Mouse (Mus musculus) gastrocnemius, postnatal 4 days (tissue): ENCODE measurements around the gene Rab32. TPM values are rescaled to one million over a fixed set of nuclear protein-coding genes. Genes with fewer than 3 reads are reported as not detected.
"Not testable (repeated sequence)": the region's sequence is repeated elsewhere in the genome, so short reads cannot be mapped to it uniquely, and the experiment has no call there.

Experiments used
- DNase-seq, 2 experiments: peaks; one replicate each; pipeline ENCODE4 v3.0.0; 2021 to 2022; ENCODE audit warnings: low spot score in 2 of 2, mixed read lengths in 2 of 2
- long read RNA-seq, 2 experiments: library from polyadenylated mRNA; stranded (forward); transcript quantifications; one replicate each; pipeline ENCODE4 v2.0.0; 2021
- total RNA-seq, 2 experiments: library from RNA; stranded (reverse); gene quantifications; 2 replicates each; pipeline ENCODE4 v1.2.3; 2021

Gene Rab32
- 1 to 10 TPM; 5.5 to 6.0 TPM for total RNA-seq
- long read RNA-seq, experiment 1, transcript Rab32-201 (3 exons, 2,149 nt): major isoform, 11 of 15 reads
- long read RNA-seq, experiment 1, partial matches to known transcripts: 3 of 15 reads
- long read RNA-seq, experiment 1, other reads (novel, unspliced or antisense): 0 of 15 reads
- long read RNA-seq, experiment 2, partial matches to known transcripts: 0 of 6 reads
- long read RNA-seq, experiment 2, other reads (novel, unspliced or antisense): 3 of 6 reads

GRCm38 (mm10) chr10:10557570-10558336, at the start of gene Rab32:
Gene Rab32, minus strand, starts transcription at chr10:10558265.
- peak; percentile 93 for DNase-seq

GRCm38 (mm10) chr10:10600771-10601170, 42.7 kb upstream of the Rab32 start:
- DNase-seq: no peak

GRCm38 (mm10) chr10:10597495-10597894, 39.4 kb upstream of the Rab32 start:
- not testable (repeated sequence) for DNase-seq

- DNase-seq: no peak
These were observed 22.7 kb upstream of the Rab32 start for GRCm38 (mm10) chr10:10580811-10581210.

GRCm38 (mm10) chr10:10579821-10580220, 21.8 kb upstream of the Rab32 start:
- DNase-seq: no peak

GRCm38 (mm10) chr10:10558337-10558711, 259 bp upstream of the Rab32 start:
- no peak for DNase-seq

- DNase-seq: peak in 1 of 2 experiments; percentile 36
These were observed 980 bp downstream of the Rab32 start for GRCm38 (mm10) chr10:10557085-10557484.

GRCm38 (mm10) chr10:10555676-10556075, 2.4 kb downstream of the Rab32 start:
- no peak for DNase-seq

- DNase-seq: no peak
These were observed 2.8 kb downstream of the Rab32 start for GRCm38 (mm10) chr10:10555221-10555620.

- DNase-seq: no peak
These were observed 7.9 kb downstream of the Rab32 start for GRCm38 (mm10) chr10:10550134-10550533.

GRCm38 (mm10) chr10:10546623-10547022, 11.4 kb downstream of the Rab32 start:
- DNase-seq: no peak

- DNase-seq: no peak
These were observed 13.1 kb downstream of the Rab32 start for GRCm38 (mm10) chr10:10544955-10545354.

Other genes starting within 250 kb of the Rab32 start
- gene Adgb, start 85.9 kb downstream of the Rab32 start, total RNA-seq: under 1 TPM in 1 of 2 experiments, not detected in 1; 0.23 TPM
- not detected for gene Gm10944, start 123.1 kb upstream of the Rab32 start, total RNA-seq